Mouse (Mus musculus): ENCODE results near the gene Eno3.

GRCm38 (mm10) chr11:70681897-70682581 lies 25.0 kb downstream of the Eno3 start:
- TF ChIP-seq USF1 (IDR thresholded peaks at IDR 0.05; ENCODE audit: low read depth, low read length) (no peak), POLR2A (IDR thresholded peaks at IDR 0.05; ENCODE audit: low read depth, low read length) (no peak), CTCF (conservative IDR thresholded peaks at IDR 0.05 in 1 of 2, IDR thresholded peaks at IDR 0.05 in 1 of 2; ENCODE audit: low read depth in 2 of 2, low read length in 2 of 2) (peak; percentile 52 to 73; a peak in 3 of 4 replicates), EP300 (IDR thresholded peaks at IDR 0.05; ENCODE audit: low read length) (no peak), RCOR1 (conservative IDR thresholded peaks at IDR 0.05; ENCODE audit: low read depth, low read length) (no peak), HCFC1 (IDR thresholded peaks at IDR 0.05; ENCODE audit: low read depth, low read length) (no peak), ZC3H11A (IDR thresholded peaks at IDR 0.05; ENCODE audit: low read depth, low read length) (no peak), E2F4 (IDR thresholded peaks at IDR 0.05; ENCODE audit: insufficient replicate concordance, low read depth, low read length) (no peak), RAD21 (IDR thresholded peaks at IDR 0.05; ENCODE audit: low read depth, low read length) (peak; percentile 25), ELF1 (IDR thresholded peaks at IDR 0.05; ENCODE audit: low read depth, low read length) (no peak), ETS1 (conservative IDR thresholded peaks at IDR 0.05; ENCODE audit: low read depth, low read length) (no peak), POLR2AphosphoS2 (IDR thresholded peaks at IDR 0.05; ENCODE audit: low read depth, low read length) (no peak), TCF12 (IDR thresholded peaks at IDR 0.05; ENCODE audit: low read depth, low read length) (no peak), UBTF (IDR thresholded peaks at IDR 0.05; ENCODE audit: low read depth, low read length) (no peak)

All from CH12.LX (cell line).